Mouse (Mus musculus): ENCODE data around the gene Gm21970.

GRCm38 (mm10) chr16:91348264-91348565 lies 43.3 kb upstream of the Gm21970 start:
- TF ChIP-seq POLR2A (IDR thresholded peaks at IDR 0.05; ENCODE audit: insufficient read length, low read depth): no peak
- no peak for TF ChIP-seq MYOD1 (IDR thresholded peaks at IDR 0.05; ENCODE audit: control insufficient read depth in 1 of 3, insufficient read length in 2 of 3, low read depth in 2 of 3)
- TF ChIP-seq MYOG (IDR thresholded peaks at IDR 0.05; ENCODE audit: control insufficient read depth in 1 of 3, insufficient read depth in 1 of 3, insufficient read length in 2 of 3, low read depth in 2 of 3): no peak
- no peak for TF ChIP-seq TCF12 (IDR thresholded peaks at IDR 0.05; ENCODE audit: insufficient read depth, poor library complexity, severe bottlenecking)
- TF ChIP-seq POLR2AphosphoS2 (IDR thresholded peaks at IDR 0.05; ENCODE audit: insufficient read length, low read depth): no peak
- TF ChIP-seq SRF (IDR thresholded peaks at IDR 0.05; ENCODE audit: control insufficient read depth, insufficient read length, low read depth): no peak
- TF ChIP-seq MAX (IDR thresholded peaks at IDR 0.05; ENCODE audit: low read depth): no peak
- TF ChIP-seq USF1 (IDR thresholded peaks at IDR 0.05; ENCODE audit: low read depth): no peak
- no peak for TF ChIP-seq E2F4 (IDR thresholded peaks at IDR 0.05; ENCODE audit: insufficient read depth)
- TF ChIP-seq CEBPB (IDR thresholded peaks at IDR 0.05; ENCODE audit: insufficient read depth, poor library complexity, severe bottlenecking): no peak
